Mouse (Mus musculus) neural tube, embryonic 13.5 days (tissue): Measurements from ENCODE around the gene Bmpr1b. TPM values are rescaled to one million over a fixed set of nuclear protein-coding genes. Genes with fewer than 3 reads are reported as not detected.

Experiments used
- ATAC-seq: fragments of 200-750 bp; cut with Nextera tagmentation; 2 replicates; pipeline ENCODE4 v1.8.0; 2017; ENCODE audit warnings: low read depth, mild to moderate bottlenecking, moderate TSS enrichment, moderate library complexity
- H3K27ac ChIP-seq: fragments of 300-500 bp; sonication (generic); replicated peaks from 2 replicates; pipeline ENCODE4 v1.5.1; 2015; ENCODE audit warnings: moderate library complexity, mild to moderate bottlenecking, inconsistent platforms
- H3K27me3 ChIP-seq: fragments of 300-500 bp; sonication (generic); 2 replicates; pipeline ENCODE4 v1.6.1; 2015; ENCODE audit warnings: mild to moderate bottlenecking, inconsistent platforms
- H3K36me3 ChIP-seq: fragments of 300-500 bp; sonication (generic); 2 replicates; pipeline ENCODE4 v1.6.1; 2015; ENCODE audit warnings: mild to moderate bottlenecking, inconsistent platforms
- H3K4me1 ChIP-seq: fragments of 300-500 bp; sonication (generic); replicated peaks from 2 replicates; pipeline ENCODE4 v1.6.1; 2015; ENCODE audit warnings: inconsistent platforms
- H3K4me2 ChIP-seq: fragments of 300-500 bp; sonication (generic); 2 replicates; pipeline ENCODE4 v1.6.1; 2015; ENCODE audit warnings: inconsistent platforms, mild to moderate bottlenecking, moderate library complexity
- H3K4me3 ChIP-seq: fragments of 300-500 bp; sonication (generic); 2 replicates; pipeline ENCODE4 v1.5.1; 2015; ENCODE audit warnings: mild to moderate bottlenecking, inconsistent platforms
- H3K9ac ChIP-seq: fragments of 300-500 bp; sonication (generic); 2 replicates; pipeline ENCODE4 v1.6.1; 2015; ENCODE audit warnings: moderate library complexity, mild to moderate bottlenecking, inconsistent platforms
- H3K9me3 ChIP-seq: fragments of 300-500 bp; sonication (generic); 2 replicates; pipeline ENCODE4 v1.6.1; 2016; ENCODE audit warnings: inconsistent platforms
- WGBS: fragments of 180-500 bp; shearing (Covaris S2); methylation state at CpG from one replicate; pipeline ENCODE4 v1.1.7; 2015; 5-methylcytosine and 5-hydroxymethylcytosine counted together
- polyA plus RNA-seq: library from polyadenylated mRNA; unstranded; fragments of >200 nt; fragmentation: Nextera tagmentation; extraction: Ambion mirVana; gene quantifications from 2 replicates; pipeline ENCODE4 v1.2.1, GENCODE M21; 2015

Gene Bmpr1b
- polyA plus RNA-seq, 1 experiment from 2014 or later: 3.5 TPM

DNA sequence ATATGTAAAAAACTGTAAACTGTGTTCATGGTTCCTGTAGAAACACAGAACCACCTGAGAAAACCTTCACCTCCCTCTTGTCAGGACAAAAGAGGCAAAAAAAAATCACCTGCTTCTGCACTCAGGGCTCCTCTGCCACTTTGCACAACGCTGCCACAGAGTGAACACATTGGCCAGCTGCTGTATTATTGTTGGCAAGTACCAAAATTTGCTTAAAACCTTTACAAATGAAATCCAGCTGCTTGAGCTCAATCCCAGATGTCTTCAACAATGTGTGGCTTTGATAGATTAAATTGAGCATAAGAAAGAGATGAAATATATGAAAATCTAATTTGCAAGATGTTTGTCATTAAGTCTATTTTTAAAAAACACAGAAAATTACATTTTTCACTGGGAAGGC is 245.8 kb downstream of the Bmpr1b start:
- Histone ChIP-seq H3K9ac (no peak overlapping the region), H3K27me3 (no peaks in the 10 kb centered on the region), H3K4me3 (no peak overlapping the region), H3K9me3 (no peaks in the 10 kb centered on the region), H3K36me3 (no peaks in the 10 kb centered on the region), H3K4me1 (peaks cover 4% of the 10 kb centered on the region; the same call in 1 of the 2 replicates), H3K27ac (no peak overlapping the region), H3K4me2 (no peak overlapping the region)
- ATAC-seq: no peak
- WGBS: 49% methylated on average over 1 of the region's 1 CpGs

DNA sequence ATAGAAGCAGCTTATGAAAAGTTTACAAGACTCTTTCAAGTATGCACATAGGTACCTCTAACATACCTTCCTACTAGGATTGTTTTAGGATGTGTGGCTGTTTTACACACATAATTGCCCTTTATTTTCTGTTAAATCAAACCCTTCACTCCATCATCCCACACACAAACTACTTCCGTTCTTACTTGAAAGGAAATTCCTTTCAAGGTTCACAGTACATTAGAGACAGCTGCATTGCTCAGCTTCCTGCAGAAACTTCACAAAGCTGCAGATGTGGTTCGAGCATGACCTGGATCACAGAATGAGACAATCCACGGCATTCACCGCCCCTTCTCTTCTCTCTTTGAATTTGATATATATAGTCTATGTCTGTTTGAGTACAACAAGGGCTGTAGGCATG is 248.1 kb downstream of the Bmpr1b start:
- Histone ChIP-seq H3K36me3 (no peaks in the 10 kb centered on the region), H3K4me3 (no peak overlapping the region), H3K27me3 (no peaks in the 10 kb centered on the region), H3K4me2 (no peak overlapping the region), H3K27ac (no peak overlapping the region), H3K9me3 (no peaks in the 10 kb centered on the region), H3K9ac (no peak overlapping the region), H3K4me1 (no peaks in the 10 kb centered on the region)
- ATAC-seq: no peak
- WGBS: 33% methylated on average over 4 of the region's 4 CpGs

DNA sequence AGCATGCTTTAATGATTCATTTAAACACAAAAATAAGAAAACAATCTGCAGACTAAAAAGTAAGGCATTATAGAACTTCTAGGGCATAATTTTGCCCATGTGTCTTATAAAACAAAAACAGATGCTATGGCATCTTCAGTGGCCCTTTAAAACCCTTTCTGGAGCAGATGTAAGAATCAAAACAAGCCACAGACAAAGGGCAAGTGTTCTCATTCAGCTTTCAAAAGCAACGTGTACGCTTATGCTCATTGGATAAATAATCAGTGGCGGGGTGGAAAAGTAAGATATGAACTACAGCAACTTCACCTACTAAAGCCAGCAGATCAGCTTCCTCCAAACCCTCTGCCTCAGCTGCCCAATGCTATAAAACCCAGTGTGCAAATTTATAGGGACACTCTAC is 249.6 kb downstream of the Bmpr1b start:
- Histone ChIP-seq H3K4me3 (no peak overlapping the region), H3K9me3 (no peaks in the 10 kb centered on the region), H3K4me2 (no peak overlapping the region), H3K27ac (no peak overlapping the region), H3K27me3 (no peaks in the 10 kb centered on the region), H3K36me3 (no peaks in the 10 kb centered on the region), H3K4me1 (no peaks in the 10 kb centered on the region), H3K9ac (no peak overlapping the region)
- ATAC-seq: no peak
- WGBS: 39% methylated on average over 3 of the region's 3 CpGs

- 86% methylated on average over 4 of the region's 4 CpGs for WGBS
- H3K9me3 ChIP-seq: no peaks in the 10 kb centered on the region
Measured at GRCm38 (mm10) chr3:141917166-141917565, 252.1 kb downstream of the Bmpr1b start.

GRCm38 (mm10) chr3:141915995-141916394 is 253.2 kb downstream of the Bmpr1b start:
- Histone ChIP-seq H3K4me2 (no peak overlapping the region), H3K9me3 (no peaks in the 10 kb centered on the region), H3K4me3 (no peak overlapping the region), H3K4me1 (no peaks in the 10 kb centered on the region), H3K27ac (no peak overlapping the region), H3K9ac (no peak overlapping the region), H3K27me3 (no peaks in the 10 kb centered on the region), H3K36me3 (no peaks in the 10 kb centered on the region)
- ATAC-seq: no peak
- 89% methylated on average over 3 of the region's 3 CpGs for WGBS

More at GRCm38 (mm10) chr3:141917166-141917565, 252.1 kb downstream of the Bmpr1b start:
- Histone ChIP-seq H3K27me3 (no peaks in the 10 kb centered on the region), H3K4me3 (no peak overlapping the region), H3K27ac (no peak overlapping the region), H3K4me1 (no peaks in the 10 kb centered on the region), H3K4me2 (no peak overlapping the region), H3K9ac (no peak overlapping the region), H3K36me3 (no peaks in the 10 kb centered on the region)
- no peak for ATAC-seq

DNA sequence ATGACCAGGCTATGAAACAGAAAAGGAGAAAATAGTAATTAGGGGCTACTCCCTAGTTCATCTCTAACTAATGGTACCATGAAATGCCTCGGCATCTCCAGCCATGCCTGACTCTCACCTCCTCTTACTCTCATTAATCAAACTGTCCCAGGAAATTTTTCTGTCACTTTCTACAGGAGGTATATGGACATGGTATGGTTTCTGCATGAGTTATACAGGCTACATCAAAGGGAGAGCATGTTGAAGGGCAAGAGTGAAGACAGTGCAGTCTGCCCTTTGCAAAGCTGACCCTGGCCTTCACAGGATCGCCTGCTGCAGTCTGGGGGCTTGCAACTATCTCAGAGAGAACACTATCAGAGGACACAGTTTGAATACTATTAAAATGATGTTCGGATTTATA is 254.6 kb downstream of the Bmpr1b start:
- Histone ChIP-seq H3K4me2 (no peak overlapping the region), H3K36me3 (no peaks in the 10 kb centered on the region), H3K9me3 (no peaks in the 10 kb centered on the region), H3K9ac (no peak overlapping the region), H3K27me3 (no peaks in the 10 kb centered on the region), H3K4me3 (no peak overlapping the region), H3K27ac (no peak overlapping the region), H3K4me1 (no peaks in the 10 kb centered on the region)
- ATAC-seq: no peak
- WGBS: 83% methylated on average over 3 of the region's 3 CpGs

GRCm38 (mm10) chr3:141909136-141909535 is 260.1 kb downstream of the Bmpr1b start:
- ATAC-seq: no peak
- H3K4me2 ChIP-seq: no peak overlapping the region
- WGBS: 96% methylated on average over 2 of the region's 2 CpGs

DNA sequence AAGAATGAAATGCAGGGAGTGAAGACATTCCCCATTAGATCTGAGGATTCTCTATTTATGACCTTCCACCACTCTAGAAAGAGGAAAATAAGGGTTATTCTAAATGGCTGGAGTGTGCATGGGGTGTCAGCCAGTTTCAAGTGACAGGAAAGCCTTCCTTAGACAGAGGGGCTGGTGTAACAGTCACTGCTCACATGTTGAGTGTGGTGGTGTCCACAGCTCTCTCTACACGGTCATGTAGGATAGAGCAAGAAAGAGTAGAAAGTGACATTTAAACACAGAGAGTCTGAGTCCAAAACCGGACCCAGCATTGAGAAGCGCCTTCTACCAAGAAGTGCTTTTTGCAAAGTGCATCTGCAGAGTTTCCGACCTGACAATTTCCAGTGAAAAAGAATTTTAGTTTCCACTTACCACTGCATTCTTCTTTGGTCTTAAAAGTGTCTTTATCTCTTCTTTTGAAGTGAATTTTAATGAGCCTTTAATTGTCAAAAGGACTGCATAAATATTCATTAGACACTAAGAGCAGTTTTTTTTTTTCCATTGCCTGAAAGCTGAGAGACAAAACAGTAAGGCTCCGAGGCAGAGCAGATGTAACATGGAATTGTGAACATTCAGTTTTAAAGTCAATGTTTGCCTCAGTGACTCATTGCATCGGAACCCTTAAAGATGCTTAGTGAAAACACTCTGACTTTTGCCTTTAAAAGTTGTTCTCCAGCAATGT is 263.2 kb downstream of the Bmpr1b start:
- WGBS: 41% methylated on average over 6 of the region's 6 CpGs
- H3K4me3 ChIP-seq: no peak overlapping the region
- H3K9me3 ChIP-seq: no peaks in the 10 kb centered on the region
- H3K27ac ChIP-seq: no peak overlapping the region
- H3K9ac ChIP-seq: no peak overlapping the region
- no peaks in the 10 kb centered on the region for H3K27me3 ChIP-seq
- H3K4me1 ChIP-seq: peaks cover 14% of the 10 kb centered on the region
- no peak for ATAC-seq
- no peak overlapping the region for H3K4me2 ChIP-seq
- no peaks in the 10 kb centered on the region for H3K36me3 ChIP-seq

More at GRCm38 (mm10) chr3:141909136-141909535, 260.1 kb downstream of the Bmpr1b start:
- no peaks in the 10 kb centered on the region for H3K9me3 ChIP-seq
- no peak overlapping the region for H3K4me3 ChIP-seq
- no peaks in the 10 kb centered on the region for H3K36me3 ChIP-seq
- H3K27me3 ChIP-seq: no peaks in the 10 kb centered on the region
- H3K9ac ChIP-seq: no peak overlapping the region
- H3K4me1 ChIP-seq: peaks cover 14% of the 10 kb centered on the region
- H3K27ac ChIP-seq: no peak overlapping the region

DNA sequence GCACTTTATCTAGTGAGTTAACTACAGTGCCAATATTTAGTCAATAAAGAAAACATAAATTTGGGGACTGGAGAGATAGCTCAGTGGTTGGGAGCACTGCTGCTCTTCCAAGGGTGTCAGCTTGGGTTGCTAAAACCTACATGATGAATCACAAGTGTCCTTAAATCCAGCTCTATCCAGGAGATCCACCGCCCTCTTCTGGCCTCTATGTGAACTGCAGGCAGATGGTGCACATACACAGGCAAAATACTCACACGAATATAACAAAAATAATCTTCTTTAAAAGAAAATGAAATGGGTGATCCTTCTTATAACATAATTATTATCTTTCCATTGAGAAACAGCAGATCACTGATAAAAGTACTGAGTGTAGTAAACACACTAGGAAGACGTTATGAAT is 268.9 kb downstream of the Bmpr1b start:
- no peak for ATAC-seq
- Histone ChIP-seq H3K9me3 (no peaks in the 10 kb centered on the region), H3K4me1 (0 out of 2 replicates have a peak, but pooled peaks cover 3% of the 10 kb centered on the region), H3K36me3 (no peaks in the 10 kb centered on the region), H3K9ac (no peak overlapping the region), H3K4me3 (no peak overlapping the region), H3K27me3 (no peaks in the 10 kb centered on the region), H3K27ac (no peak overlapping the region), H3K4me2 (no peak overlapping the region)
- WGBS: 90% methylated on average over 3 of the region's 3 CpGs

DNA sequence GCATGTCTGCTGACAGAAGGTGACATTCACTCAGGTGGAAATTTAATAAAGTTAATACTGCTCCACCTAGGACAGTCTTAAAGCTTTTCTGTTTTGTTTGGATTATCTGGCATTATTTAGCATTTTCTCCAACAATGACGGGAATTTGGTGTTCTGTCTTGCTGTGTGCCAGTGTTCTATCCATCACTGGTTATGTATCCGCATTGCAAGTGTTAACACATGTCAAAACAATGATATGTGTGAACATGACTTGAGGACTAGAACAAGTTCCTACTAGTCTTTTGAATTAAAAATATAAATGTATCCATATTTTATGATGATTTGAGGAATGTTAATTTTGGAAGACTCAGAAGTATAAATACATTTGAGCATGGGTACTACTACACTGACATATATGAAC is 269.7 kb downstream of the Bmpr1b start:
- Histone ChIP-seq H3K4me1 (0 out of 2 replicates have a peak, but pooled peaks cover 3% of the 10 kb centered on the region), H3K9me3 (no peaks in the 10 kb centered on the region), H3K9ac (no peak overlapping the region), H3K4me3 (no peak overlapping the region), H3K4me2 (no peak overlapping the region), H3K27ac (no peak overlapping the region), H3K27me3 (no peaks in the 10 kb centered on the region), H3K36me3 (no peaks in the 10 kb centered on the region)
- WGBS: 87% methylated on average over 2 of the region's 2 CpGs
- no peak for ATAC-seq

GRCm38 (mm10) chr3:141897698-141898097 is 271.5 kb downstream of the Bmpr1b start:
- H3K9me3 ChIP-seq: no peaks in the 10 kb centered on the region
- no peak overlapping the region for H3K4me2 ChIP-seq
- H3K9ac ChIP-seq: no peak overlapping the region
- ATAC-seq: no peak
- 95% methylated on average over 4 of the region's 4 CpGs for WGBS
- no peak overlapping the region for H3K4me3 ChIP-seq
- H3K4me1 ChIP-seq: 0 out of 2 replicates have a peak, but pooled peaks cover 3% of the 10 kb centered on the region
- H3K27me3 ChIP-seq: no peaks in the 10 kb centered on the region
- no peaks in the 10 kb centered on the region for H3K36me3 ChIP-seq
- no peak overlapping the region for H3K27ac ChIP-seq

DNA sequence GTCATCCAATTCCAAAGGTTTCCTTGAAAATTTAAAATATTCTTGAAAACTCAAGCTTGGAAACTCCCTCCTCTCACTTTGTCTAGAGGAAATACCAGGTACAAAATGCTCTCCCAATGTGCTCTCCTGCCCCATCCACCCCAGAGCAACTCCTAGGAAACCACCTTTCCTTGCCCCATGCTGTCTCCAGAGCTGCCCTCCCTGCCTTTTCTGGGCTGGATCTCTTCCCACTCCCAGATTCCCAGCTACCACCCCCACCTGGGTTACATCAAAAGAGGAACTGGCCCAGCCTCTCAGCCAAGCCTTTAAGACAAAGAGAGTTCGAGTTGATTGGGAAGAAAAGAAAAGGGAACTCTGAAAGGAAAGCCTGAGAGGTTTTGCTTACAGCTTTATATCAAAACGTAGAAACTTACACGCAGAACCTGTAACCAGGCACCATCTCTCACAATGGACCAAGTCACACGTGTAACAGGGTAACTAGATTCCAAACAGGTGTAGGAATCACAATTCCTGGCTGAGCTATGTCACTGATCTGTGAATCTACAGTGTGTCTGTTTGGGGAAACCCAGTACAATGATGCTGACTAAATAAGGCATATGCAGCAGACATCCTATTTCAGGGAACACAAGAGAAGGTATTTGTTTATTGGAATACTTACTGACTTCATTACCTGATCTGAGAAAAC is 272.2 kb downstream of the Bmpr1b start:
- no peak overlapping the region for H3K27ac ChIP-seq
- WGBS: 22% methylated on average over 4 of the region's 4 CpGs

More for the DNA sequence above, 272.2 kb downstream of the Bmpr1b start:
- Histone ChIP-seq H3K4me2 (no peak overlapping the region), H3K4me3 (no peak overlapping the region), H3K9ac (no peak overlapping the region), H3K36me3 (no peaks in the 10 kb centered on the region), H3K27me3 (no peaks in the 10 kb centered on the region), H3K4me1 (0 out of 2 replicates have a peak, but pooled peaks cover 3% of the 10 kb centered on the region), H3K9me3 (no peaks in the 10 kb centered on the region)
- no peak for ATAC-seq
